Mouse (Mus musculus) forebrain, embryonic 12.5 days (tissue): ENCODE data around the gene Zfp541. TPM values are rescaled to one million over a fixed set of nuclear protein-coding genes. Genes with fewer than 3 reads are reported as not detected.

Source experiments
- polyA plus RNA-seq: library from polyadenylated mRNA; unstranded; fragments of >200 nt; fragmentation: Nextera tagmentation; extraction: Ambion mirVana; gene quantifications from 2 replicates; pipeline ENCODE4 v1.2.1, GENCODE M21; 2016

The Zfp541 gene
- polyA plus RNA-seq, 1 experiment from 2014 or later = not detected

Other genes with a start within 250 kb of the Zfp541 start
- not detected in 2 replicates for gene Obox6, start 222.1 kb upstream of the Zfp541 start, polyA plus RNA-seq
- gene Crx, start 181.8 kb upstream of the Zfp541 start, polyA plus RNA-seq = not detected in 2 replicates
- gene Crxos, start 179.2 kb upstream of the Zfp541 start, polyA plus RNA-seq = not detected in 2 replicates
- 1,130 and 1,137 TPM in 2 replicates for gene Selenow, start 139.4 kb upstream of the Zfp541 start, polyA plus RNA-seq
- 165 and 169 TPM in 2 replicates for gene Nop53, start 115.7 kb upstream of the Zfp541 start, polyA plus RNA-seq
- 6.6 and 7.6 TPM in 2 replicates for gene Ehd2, start 94.2 kb upstream of the Zfp541 start, polyA plus RNA-seq
- 9.1 and 9.5 TPM in 2 replicates for gene Bicra, start 13.9 kb upstream of the Zfp541 start, polyA plus RNA-seq
- 150 and 156 TPM in 2 replicates for gene Napa, start 36.6 kb downstream of the Zfp541 start, polyA plus RNA-seq
- gene Kptn, start 58.1 kb downstream of the Zfp541 start, polyA plus RNA-seq = 24.6 and 29.4 TPM in 2 replicates
- 0.49 and 0.66 TPM in 2 replicates for gene Slc8a2, start 68.0 kb downstream of the Zfp541 start, polyA plus RNA-seq
- 91.2 and 94.9 TPM in 2 replicates for gene Meis3, start 113.3 kb downstream of the Zfp541 start, polyA plus RNA-seq
- 17.1 and 20.5 TPM in 2 replicates for gene Dhx34, start 160.2 kb downstream of the Zfp541 start, polyA plus RNA-seq
- gene C5ar2, start 182.3 kb downstream of the Zfp541 start, polyA plus RNA-seq = not detected in 2 replicates
- gene C5ar1, start 197.7 kb downstream of the Zfp541 start, polyA plus RNA-seq = 0.70 and 0.73 TPM in 2 replicates
- 13.4 and 14.5 TPM in 2 replicates for gene Inafm1, start 211.8 kb downstream of the Zfp541 start, polyA plus RNA-seq
- 42.3 and 44.6 TPM in 2 replicates for gene Ccdc9, start 225.0 kb downstream of the Zfp541 start, polyA plus RNA-seq
- 12.8 and 14.6 TPM in 2 replicates for gene Bbc3, start 246.6 kb downstream of the Zfp541 start, polyA plus RNA-seq